Mouse (Mus musculus) inflammation-experienced regulatory T-cells, adult 6 months (primary cell): ENCODE data around the gene Abcc8. TPM values are rescaled to one million over a fixed set of nuclear protein-coding genes. Genes with fewer than 3 reads are reported as not detected.
A peak's percentile ranks its signal among the peaks of the same experiment; 100 is the strongest.

ENCODE experiments used
- ATAC-seq: one replicate; pipeline ENCODE4 v1.8.0; 2017
- polyA plus RNA-seq, 3 experiments: library from polyadenylated mRNA; unstranded; fragments of 100-300 nt; shearing (Covaris generic); gene quantifications; one replicate each; pipeline ENCODE4 v1.2.1; 2017

Abcc8 gene
- polyA plus RNA-seq, 3 experiments from 2014 or later: not detected

DNA sequence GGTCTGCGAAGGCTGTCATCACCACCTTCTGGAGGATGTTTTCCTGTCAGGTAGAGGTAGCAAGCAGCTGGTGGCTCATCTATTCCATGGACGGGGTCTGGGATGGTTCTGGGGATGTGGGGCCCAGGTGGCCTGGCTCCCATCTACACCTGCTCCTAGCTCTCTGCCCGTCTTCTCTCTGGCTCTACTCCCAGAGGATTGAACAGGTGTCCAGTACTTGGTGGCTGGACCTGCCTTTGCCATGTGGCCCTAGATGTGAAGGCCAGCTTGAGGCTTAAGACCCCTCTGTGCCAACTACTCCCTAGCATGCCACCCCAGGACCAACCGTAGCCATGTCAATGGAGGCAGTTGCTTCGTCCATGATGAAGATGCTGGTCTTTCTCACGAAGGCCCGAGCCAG lies 74.3 kb downstream of the Abcc8 start:
- ATAC-seq: no peak

DNA sequence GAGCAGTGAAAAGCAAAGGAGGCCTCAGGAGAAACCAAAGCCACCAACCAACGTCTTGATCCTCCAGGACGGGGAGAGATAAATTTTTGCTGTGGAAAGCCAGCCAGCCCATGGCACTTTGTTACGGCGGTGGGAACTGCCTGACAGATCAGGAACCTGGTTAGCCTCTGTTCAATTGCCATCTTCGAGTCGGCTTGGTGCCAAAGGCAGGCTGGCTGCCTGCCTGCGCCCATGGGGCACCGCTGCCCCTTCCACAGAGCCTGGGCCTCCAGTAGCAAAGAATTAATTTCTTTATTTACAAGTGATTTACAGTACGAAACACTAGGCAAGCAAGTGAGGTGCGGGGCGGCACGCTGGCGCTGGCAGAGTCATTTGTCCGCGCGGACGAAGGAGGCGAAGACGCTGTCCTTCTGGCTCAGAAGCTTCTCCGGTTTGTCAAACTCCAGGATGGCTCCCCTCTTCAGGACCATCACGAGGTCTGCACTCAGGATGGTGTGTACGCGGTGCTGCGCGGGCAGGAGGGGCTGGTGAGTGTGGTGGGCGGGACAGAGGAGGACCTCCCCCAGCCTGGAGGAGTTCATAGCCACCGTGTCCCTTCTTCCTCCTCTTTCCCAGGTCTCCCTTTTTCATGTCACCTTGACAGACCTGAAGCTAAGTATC lies 75.4 kb downstream of the Abcc8 start:
- ATAC-seq: no peak

DNA sequence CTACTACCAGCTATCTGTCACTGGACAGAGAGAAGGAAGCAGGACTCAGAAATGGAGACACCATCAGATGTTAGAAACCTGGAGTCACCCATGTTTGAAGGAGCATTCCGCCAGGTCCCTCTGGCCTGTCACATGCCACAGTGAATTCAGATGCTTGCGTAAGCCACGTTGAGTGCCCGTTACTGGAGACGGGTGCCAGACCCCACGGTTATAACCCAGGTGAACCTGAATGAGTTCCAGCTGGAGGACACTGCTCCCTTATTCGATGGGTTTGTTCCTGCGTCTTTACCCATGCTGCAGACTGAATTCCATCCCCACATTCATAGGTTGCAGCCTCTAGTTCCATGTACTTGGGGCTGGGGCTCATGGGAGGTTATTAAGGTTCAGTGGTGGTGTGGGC lies 76.1 kb downstream of the Abcc8 start:
- no peak for ATAC-seq

DNA sequence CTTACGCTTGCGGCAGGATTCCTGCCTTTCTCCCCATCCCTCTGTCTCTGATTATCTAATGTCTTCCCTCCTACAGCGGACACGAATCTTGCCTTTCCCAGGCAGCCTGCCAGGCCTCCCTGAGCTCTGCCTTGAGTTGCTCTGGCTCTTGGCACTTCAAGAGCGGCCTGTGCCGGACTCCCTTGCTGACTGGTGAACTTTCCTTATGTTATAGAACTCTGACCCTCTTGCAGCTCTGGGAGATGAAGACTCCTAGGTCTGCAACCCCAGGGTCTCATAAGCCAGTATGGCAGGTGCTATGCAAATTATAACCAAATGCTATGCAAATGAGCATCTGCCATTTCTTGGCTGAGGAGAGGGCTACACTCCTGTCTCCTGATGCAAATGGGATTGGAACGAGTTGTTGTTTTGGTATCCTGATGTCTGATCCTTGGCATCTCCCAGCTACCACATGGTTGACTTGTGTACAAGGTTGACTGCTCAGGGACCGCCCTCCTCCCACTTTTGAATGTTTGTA lies 76.7 kb downstream of the Abcc8 start:
- ATAC-seq: no peak

DNA sequence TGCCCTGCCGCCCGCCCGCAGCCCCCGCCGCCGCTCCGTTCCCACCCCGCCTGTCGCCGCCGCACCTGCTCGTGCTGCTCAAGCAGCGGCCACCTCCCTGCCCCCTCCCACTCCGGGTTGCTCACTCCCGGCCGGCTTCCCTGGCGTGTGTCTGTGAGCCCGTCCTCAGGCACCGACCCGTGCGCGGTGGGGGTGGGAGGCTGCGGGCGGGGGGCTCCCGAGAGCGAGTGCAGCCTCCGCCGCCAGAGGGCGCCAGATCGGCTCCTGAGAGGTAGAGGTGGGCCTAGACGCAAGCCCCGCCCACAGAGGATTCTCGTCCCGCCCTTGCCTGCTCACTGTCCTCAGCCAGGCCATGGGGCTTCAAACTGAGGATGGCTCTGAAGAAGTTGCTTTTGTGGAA lies 79.3 kb downstream of the Abcc8 start, which contains the start of gene Kcnj11:
Gene Kcnj11, minus strand, starts transcription at position 202 of the 400 bp plus-strand sequence.
- ATAC-seq: no peak

DNA sequence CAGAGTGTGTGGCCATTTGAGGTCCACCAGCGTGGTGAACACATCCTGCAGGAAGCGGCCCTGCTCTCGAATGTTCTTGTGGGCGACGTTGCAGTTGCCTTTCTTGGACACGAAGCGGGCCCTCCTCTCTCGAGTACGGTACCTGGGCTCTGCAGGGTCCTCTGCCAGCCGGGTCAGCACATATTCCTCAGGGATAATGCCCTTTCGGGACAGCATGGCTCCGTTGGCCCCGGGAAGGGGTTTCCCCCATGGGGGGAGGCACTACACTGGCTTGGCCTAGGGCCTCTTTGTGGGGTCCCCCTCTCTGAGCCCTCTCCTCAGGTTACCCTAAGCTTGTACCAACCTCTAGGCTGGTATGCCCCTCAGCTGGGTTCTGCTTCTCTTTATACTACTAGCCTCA lies 80.2 kb downstream of the Abcc8 start:
- ATAC-seq: no peak

DNA sequence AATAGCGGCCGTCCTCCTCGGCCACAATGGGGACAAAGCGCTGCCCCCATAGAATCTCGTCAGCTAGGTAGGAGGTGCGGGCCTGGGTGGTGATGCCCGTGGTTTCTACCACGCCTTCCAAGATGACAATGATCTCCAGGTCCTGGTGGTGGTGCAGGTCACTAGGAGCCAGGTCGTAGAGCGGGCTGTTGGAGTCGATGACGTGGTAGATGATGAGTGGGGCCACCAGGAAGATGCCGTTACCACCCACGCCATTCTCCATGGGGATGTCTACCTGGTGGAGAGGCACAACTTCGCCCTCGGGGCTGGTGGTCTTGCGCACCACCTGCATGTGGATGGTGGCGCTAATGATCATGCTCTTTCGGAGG lies 80.9 kb downstream of the Abcc8 start:
- no peak for ATAC-seq

DNA sequence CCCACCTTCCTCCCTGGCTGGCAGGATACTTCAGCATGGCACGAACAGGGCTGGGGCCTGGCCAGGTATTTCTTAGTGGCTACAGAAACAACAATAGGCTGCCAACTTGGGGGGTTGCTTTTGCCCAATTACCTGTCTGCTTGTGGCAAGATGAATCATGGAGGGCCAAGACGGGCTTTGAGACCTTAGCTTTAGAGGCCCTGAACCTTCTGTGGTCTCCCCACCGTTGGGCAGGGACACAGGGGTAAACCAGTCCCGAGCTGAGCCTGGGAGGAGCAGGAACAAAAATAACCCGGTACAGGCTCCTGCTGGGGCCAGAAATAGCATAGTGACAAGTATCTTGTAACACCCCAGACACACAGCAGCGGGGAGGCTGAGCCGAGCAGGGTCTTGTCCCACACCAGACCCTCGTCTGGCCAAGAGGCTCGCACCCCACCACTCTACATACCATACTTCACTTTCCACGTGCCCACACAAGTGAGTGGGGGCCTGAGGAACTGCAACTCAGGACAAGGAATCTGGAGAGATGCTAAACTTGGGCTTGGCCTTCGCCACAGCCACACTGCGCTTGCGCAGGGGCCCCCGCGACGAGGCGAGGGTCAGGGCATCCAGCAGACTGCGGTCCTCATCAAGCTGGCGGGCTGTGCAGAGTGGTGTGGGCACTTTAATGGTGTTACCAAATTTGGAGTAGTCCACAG lies 81.5 kb downstream of the Abcc8 start:
- ATAC-seq: no peak

DNA sequence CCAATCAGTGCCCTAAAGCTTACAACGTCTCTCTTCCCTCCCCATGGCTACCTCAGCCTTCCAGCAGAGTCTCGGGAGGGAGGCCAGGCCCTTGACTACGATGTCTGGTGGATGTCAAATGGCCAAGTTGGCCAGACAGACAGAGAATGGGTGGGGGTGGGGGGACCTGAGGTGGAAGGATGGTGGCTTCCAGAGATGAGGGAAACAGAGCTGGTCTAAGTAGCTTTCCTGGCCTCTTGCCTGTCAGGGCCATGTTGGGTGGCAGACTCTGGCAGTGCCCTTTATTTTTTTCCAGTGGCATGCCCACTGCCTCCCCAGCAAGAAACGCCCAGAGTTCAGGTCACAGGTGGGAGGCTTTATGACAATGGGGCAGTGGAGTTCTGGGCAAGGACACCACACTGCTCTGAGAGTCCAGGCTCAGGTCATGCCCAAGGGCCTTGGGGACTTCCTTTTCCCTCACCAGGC lies 82.5 kb downstream of the Abcc8 start:
- ATAC-seq: no peak

DNA sequence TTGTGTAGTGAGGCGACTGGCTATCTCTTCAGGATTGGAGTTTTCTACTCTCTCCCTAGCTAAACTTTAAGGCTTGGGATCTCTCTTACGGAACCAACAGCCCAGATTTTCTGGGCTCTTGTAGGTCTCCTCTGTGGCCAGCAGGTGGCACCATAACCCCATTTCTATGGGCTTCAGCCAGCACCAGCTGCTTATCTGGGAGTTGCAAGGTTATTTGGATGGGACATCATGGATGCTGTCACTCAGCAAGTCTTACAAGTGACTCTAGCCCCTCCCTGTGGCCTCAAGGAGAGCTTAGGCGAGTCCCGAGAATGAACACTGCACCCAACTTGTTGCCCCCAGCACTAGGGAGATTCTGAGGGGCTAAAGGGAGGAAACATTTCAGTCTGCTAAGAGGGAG lies 83.7 kb downstream of the Abcc8 start:
- no peak for ATAC-seq

DNA sequence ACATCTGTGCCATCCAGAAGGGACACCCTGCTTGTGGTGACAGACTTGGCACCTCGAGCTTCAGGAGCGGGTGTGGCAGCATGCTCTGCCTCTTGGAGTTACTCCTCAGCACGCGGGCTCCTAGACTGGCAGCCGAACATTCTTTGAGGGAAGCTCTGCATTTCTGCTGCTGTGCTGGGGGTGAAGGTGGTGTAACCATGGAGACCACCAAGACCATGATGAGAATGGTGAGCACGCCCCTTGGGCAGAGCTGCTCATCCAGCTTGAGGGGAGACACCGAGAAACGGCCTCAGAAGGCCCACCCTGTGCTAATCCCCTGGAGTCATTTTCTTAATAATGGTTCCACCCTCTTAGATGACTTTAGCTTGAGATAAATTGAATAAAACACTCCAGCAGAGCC lies 87.0 kb downstream of the Abcc8 start:
- no peak for ATAC-seq

DNA sequence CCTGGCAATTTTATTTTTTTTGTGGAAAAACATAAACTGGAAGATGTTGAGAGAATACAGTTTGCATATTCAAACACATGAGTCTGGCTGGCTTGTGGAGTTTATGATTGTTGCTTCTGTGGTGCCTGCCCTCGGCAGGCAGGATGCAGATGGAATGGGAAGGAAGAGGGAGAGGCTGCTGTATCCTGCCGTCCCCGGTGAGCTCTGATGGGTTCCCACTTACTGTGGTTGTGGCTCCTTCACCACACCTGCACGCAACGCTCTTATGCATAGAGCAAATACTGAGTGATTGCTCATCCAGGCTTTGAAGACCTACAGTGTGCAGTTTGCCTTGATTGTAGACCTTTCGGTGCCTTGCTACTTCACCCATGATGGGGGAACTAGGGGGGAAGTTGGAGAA lies 91.6 kb downstream of the Abcc8 start:
- no peak for ATAC-seq

DNA sequence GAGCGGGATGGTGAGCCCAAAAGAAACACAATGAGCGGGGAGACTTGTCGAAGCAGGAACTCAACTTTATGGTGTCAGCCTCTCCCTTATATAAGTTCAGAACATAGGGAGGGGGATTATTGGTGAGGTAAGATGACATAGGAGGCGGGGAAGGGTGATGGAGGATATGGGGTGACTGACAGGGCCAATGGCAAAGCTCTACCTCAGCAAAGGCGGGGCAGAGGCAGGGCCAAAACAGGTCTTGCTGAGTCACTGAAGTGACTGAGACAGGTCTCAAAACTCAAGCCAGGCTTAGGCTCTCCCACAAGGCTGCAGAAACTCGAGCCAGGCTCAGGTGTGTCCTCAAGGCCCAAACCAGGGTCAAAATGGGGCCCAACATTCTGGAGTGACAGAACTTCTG lies 93.5 kb downstream of the Abcc8 start:
- ATAC-seq: no peak

DNA sequence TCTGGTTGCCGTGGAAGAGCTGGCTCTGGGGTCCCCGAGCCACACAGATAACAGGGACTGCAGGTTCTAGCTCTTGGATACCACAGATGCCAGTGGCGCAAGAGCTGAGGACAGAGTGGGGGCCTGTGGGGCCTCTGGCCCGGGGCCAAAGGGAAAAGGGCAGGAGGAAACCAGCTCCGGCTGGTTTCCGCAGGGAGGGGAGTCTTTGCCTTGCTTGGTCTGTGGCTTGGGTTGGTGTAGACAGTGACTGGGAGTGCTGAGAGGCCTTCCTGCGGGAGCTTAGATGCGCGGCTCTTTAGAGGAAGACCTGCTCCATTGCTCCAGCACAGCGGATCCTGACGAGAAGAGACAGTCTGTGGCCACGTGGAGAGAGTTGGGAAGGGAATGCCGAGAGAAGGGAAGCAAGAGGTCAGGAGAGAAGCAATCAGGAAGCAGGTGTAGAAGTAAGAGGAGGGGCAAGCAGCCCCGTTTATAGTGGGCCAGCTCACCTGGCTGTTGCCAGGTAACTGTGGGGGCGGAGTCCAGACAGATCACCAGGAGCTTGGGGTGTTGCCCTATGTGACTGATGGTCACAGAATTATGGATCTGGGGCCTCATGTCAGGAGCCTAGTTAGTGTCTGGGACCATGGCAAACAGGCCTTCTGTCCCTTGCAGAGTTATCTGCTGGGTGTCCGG lies 94.9 kb downstream of the Abcc8 start:
- no peak for ATAC-seq

DNA sequence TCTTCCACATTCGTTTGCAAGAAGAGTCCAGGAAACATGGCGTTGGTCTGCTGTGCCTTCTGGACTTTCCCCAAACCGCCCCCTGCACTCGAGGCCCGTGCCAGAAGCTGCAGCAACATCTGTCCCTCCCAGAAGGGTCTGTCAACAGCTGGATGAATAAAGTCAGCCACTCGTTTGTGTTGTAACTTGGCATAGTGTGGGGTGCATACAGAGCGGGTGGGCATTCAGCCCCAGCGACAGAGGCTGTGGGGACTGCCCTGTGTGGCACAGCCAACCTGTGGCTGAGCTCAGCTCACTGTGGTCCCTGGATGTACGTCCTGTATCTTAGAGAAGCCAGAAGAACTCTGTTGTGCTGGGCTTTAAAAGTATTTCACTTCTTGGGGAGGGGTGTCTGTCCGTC lies 95.8 kb downstream of the Abcc8 start:
- ATAC-seq: no peak

DNA sequence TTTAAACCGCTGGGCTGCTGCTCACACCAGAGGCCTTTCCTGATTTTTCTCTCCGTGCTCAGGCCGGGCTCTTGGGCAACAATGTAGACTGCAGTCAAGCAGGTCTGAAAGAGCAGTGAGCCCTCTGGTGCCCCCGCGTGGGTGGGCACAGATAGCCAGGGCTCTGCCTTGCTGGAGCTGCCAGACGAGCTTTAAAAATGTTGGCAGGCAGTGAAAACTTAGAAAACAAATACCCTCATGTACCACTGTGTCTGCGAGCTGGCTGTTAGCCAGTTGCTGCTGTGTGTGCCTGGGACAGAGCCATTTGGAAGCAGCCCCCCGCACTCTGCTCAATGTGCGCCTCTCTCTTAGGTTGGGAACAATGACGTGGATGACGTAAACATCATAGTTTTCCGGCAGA lies 102.2 kb downstream of the Abcc8 start:
- no peak for ATAC-seq

DNA sequence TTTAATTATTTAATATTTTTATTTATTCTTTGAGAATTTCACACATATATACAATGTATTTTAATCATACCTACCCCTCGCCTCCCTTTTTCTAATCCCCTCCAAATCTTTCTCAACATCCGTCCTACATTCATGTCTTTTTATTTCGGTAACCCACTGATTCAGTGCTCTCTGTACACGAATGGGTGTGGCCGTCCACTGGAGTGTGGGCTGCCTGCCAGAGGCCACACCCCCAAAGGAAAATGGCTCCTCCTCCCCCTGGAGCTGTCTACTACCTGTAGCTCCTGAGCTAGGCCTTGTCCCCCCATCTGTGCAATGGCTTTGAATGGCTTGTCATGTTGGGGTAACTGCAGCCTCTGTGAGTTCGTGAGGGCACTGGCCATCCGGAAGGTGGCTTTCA lies 103.0 kb downstream of the Abcc8 start:
- no peak for ATAC-seq

DNA sequence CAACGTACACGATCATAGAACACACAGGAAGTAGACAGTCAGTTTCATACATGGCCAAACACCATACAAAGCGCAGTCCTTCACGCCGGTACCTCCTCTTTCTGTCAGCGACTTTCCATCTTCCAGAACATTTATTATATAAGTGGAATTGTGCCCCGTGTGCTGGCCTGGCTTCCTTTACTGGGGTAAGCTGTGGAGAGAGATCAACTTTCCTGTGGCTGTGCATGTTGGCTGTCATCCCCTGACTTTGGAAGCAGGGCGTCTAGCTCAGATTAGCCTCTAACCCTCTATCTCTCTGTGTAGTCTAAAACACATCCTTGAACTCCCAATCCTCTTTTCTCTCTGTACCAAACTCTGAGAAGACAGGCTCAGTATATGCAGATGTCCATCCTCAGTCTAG lies 111.0 kb downstream of the Abcc8 start:
- ATAC-seq: no peak

DNA sequence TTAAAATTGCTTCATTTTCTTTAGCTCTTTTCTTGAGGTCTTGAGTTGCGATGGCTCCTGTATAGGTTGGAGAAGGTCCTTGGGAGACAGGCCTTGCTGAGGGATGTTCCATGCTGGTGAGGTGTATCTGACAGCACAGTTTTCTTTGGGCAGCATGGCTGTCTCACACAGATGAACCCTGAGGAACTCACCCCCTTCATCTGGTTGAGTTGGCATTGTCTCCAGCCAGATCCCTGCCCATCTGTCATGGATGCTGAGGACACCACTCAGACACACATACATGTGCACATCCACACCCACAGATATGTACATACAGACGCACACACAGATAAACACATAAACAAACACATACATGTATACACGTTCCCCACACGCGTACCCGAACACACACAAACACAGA lies 116.5 kb downstream of the Abcc8 start:
- no peak for ATAC-seq

DNA sequence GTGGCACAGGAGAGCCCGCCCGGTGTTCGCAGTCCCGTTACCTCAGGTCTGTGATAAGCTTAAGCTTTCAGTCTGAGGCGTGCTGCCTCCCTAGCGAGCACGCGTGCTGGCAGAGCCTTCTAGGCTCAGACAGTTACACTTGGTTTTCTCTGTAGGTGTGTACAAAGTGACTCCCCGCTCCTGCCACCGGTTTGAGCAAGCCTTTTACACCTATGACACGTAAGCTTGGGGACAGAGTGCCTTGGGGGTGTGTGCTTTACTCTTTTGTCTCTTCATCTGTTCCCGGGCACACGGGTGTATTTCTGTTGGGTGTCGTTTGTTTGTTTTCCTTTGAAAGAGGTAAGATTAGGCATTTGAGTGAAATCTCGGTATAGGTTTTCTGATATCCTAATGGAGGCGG lies 118.2 kb downstream of the Abcc8 start:
- no peak for ATAC-seq

DNA sequence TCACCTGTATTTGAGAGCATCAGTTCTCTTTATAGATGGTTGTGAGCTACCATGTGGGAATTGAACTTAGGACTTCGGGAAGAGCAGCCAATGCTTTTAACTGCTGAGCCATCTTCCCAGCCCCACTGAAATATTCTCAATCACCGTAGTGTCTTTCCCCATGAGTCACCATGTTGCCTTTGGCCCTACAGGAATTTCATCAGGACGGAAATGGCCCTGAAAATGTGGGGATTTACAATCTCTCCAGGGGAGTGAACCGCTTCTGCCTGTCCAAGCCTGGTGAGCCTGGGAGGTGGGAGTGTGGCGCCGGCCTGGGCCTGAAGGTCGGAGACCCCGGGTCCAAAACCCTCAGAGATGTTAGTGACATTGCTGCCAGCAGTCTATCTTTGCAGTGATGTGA lies 119.1 kb downstream of the Abcc8 start:
- ATAC-seq: no peak

DNA sequence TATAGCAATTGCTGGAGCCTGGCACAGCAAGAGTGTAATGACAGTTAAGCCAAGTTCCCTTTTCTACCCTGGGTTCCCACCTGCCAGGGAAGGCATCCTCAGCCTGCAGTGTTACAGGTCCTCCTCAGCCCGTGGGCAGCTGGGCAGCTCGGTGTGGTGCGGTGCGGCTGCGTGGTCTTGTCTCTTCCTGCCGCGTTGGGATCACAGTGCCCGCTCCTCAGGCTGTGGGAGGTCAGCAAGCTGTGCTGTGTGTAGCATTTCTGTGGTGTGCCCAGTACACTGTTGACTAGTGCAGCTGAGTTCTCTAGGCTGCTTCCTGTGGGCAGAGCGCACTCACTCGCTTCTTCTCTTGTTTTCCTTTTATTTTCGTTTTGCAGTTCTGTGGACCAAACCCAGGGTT lies 121.0 kb downstream of the Abcc8 start:
- ATAC-seq: peak; percentile 90
